Mouse (Mus musculus) cortical plate, adult 2 months (tissue): ENCODE data around the gene Pigyl. TPM values are rescaled to one million over a fixed set of nuclear protein-coding genes. Genes with fewer than 3 reads are reported as not detected.

Experiments used
- H3K27ac ChIP-seq: fragments of 200-500 bp; 2 replicates; pipeline ENCODE4 v1.5.1; 2012; ENCODE audit warnings: low read length, control low read depth, inconsistent platforms; ENCODE audit not compliant: insufficient read depth
- H3K4me1 ChIP-seq: fragments of 200-500 bp; 2 replicates; pipeline ENCODE4 v1.6.1; 2011; ENCODE audit warnings: low read length; ENCODE audit not compliant: control insufficient read depth, insufficient read depth
- H3K4me3 ChIP-seq: fragments of 200-500 bp; 2 replicates; pipeline ENCODE4 v1.5.1; 2011; ENCODE audit warnings: mild to moderate bottlenecking, low read length, control low read depth; ENCODE audit not compliant: insufficient read depth
- CTCF ChIP-seq: fragments of 200-500 bp; IDR thresholded peaks from 2 replicates; pipeline ENCODE4 v1.5.1; 2011; ENCODE audit warnings: mild to moderate bottlenecking, control low read depth, low read length; ENCODE audit not compliant: insufficient read depth; ENCODE audit errors: extremely low read depth
- POLR2A ChIP-seq: fragments of 200-500 bp; IDR thresholded peaks from 2 replicates; pipeline ENCODE4 v1.6.1; 2011; ENCODE audit warnings: mild to moderate bottlenecking, low read length, control low read depth; ENCODE audit not compliant: insufficient read depth; ENCODE audit errors: extremely low read depth
- polyA plus RNA-seq: library from polyadenylated mRNA; depleted of rRNA; stranded (reverse); fragments of >200 nt; gene quantifications from 2 replicates; pipeline ENCODE4 v1.2.3, GENCODE M21; 2012

The Pigyl gene
- polyA plus RNA-seq, 1 experiment = 97.3 TPM

DNA sequence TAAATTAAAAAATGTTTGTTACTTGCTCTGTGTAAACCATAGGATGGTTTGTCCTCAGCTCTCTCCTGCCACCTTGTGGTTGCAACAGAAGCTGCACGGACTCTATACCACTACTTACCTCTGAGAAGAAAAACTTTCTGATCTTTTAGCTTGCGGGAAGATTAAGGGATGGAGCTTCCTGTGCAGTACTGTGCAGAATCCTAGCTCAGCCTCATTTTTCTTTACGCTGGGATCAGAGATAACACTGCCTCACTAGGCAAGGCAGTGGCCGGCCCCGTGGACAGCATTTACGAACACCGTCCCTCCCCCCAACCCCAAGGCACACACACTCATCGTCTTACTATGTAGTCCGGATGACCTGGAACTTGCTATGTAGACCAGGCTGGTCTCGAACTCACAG lies 1.0 kb upstream of the Pigyl start:
- no peak overlapping the region for H3K4me3 ChIP-seq
- no peak for TF ChIP-seq POLR2A
- peak; percentile 73 for TF ChIP-seq CTCF
- peaks cover 2% of the 10 kb centered on the region; the same call in 1 of the 2 replicates for H3K4me1 ChIP-seq
- no peak overlapping the region for H3K27ac ChIP-seq

DNA sequence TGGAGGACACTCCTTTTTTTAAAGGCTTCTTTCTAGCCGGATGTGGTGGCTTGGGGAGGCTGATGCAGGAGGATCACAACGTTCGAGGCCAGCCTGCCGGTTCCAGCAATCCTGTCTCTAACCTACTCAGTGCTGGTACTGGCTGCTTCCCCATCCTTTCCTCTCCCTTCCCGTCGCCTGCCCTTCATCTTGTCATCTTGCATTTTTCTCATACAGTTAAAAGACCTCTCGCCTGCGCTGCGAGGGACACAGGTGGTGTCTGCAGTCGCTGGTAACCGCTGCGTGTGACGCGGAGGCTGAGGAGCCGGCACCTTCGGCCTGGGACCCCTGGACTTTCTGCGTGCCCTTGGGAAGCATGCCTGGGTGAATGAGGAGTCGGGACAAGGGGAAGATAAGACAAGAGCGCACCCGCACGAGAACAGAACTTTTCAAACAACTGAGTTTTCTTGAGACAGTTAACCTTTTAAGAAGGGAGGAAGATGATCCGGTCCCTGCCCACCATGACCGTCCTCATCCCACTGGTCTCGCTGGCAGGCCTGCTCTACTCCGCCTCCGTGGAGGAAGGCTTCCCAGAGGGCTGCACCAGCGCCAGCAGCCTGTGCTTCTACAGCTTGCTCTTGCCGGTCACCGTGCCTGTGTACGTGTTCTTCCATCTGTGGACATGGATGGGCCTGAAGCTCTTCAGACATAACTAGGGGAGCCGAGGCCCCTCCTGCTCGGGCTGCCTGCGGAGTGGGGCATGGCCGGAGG lies 1.0 kb downstream of the Pigyl start:
- H3K4me3 ChIP-seq = peak overlapping the region; percentile 70
- TF ChIP-seq CTCF (no peak), POLR2A (no peak)
- H3K4me1 ChIP-seq = peaks cover 2% of the 10 kb centered on the region; the same call in 1 of the 2 replicates
- H3K27ac ChIP-seq = no peak overlapping the region

DNA sequence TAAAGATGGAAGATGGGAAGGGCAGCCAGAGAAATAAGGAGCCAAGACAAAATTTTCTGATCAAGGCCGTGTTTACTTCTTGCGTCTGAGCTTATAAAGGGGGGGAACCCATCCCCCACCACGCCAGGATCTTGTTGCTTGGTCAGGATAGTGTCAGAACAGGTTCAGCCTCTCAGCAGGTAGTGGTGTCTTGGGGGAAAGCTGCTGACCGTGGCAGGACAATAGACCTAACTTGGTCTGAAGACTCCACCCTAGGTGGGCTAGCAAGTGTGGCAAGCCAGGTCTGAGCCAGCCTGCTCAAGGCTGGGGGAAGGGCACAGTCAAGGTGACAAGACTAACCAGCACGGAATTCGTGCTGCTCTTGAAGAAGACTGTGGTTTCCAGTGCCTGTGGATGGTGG lies 4.7 kb downstream of the Pigyl start:
- Histone ChIP-seq H3K4me1 (peaks cover 5% of the 10 kb centered on the region; the same call in 1 of the 2 replicates), H3K27ac (no peak overlapping the region), H3K4me3 (no peak overlapping the region)
- TF ChIP-seq POLR2A (no peak), CTCF (no peak)

DNA sequence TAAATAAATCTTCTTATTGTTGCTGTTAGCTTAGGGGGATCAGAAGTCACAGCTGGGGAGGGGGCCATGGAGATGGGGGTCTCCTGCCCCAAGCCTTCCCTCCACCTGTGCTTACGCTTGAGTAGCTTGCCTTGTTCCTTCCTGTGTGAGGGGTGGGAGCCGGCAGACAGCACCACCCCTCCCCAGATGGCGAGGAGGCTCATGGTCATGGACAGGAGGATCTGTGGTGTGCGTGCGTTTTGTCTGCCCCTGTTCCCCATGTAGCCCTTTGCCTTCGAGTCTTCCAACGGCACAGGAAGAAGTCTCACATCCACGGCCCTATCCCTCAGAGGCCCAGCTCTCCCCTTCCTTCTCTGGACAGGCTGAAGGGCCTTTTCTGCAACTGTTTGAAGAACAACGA lies 5.7 kb downstream of the Pigyl start:
- no peak overlapping the region for H3K27ac ChIP-seq
- H3K4me1 ChIP-seq = peaks cover 5% of the 10 kb centered on the region; the same call in 1 of the 2 replicates
- no peak overlapping the region for H3K4me3 ChIP-seq
- TF ChIP-seq POLR2A = no peak
- no peak for TF ChIP-seq CTCF

DNA sequence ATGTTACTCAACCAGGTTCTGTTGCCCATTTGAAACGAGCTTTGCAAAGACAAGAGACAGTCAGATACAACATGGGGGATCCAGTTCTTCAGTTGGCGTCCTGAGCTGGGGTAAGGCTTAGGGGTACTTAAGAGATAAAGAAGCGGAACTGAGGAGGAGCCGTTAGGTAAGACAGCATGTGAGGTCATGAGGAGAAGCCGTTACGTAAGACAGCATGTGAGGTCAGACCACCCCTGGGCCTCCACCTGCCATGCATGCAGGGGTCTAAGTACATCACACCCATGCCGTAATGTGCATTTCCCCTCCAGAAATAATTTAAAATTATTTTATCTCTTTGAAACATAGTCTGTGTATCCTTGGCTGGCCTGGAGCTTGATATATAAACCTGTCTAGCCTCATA lies 6.3 kb downstream of the Pigyl start:
- TF ChIP-seq CTCF (no peak), POLR2A (no peak)
- H3K4me3 ChIP-seq = no peak overlapping the region

DNA sequence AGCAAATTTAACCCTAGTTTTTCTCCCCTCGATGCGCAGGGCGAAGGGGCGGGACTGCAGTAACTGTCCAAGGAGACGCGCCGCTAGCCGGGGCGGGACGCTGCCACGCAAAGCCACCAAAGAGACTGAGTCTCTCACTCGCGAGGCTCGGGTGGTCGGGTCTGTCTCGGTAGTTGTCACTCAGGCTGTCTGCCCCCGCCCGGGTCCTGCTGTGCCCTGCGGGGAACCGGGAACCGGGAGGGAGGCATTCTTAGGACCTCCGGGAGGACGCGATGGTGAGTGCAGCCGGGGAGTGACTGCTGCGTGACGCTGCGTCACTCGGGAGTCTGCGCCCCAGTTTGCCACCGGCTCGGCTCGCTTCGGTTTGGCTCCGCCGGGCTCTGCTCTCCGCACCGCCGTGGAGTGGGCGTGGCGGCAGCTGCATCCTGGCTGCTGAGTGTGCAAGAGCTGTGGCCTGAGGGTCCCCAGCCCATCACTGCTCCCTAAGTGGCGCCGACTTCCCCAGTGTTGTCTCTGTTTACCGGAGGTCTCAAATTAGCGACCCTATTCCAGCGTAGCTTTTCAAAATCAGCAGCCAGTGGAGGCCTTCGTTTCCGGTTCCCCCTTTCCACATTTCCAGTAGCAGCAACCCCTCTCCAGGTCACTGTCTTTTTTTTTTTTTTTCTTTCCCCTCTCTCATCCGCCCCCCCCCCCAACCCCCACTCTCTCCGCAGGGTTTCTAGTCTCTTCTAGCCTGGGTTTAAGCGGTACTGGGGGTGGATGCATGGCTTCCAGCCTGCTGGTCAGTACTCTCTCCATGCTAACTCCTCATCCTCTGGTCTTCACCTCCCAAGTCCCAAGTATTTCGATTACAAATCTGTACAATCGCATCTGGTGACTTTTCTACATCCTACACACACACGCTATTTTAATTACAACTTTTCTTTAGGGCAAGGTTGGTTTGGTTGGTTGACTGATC lies 8.3 kb downstream of the Pigyl start:
- TF ChIP-seq CTCF = no peak
- peak; percentile 76 for TF ChIP-seq POLR2A
- Histone ChIP-seq H3K4me3 (peak overlapping the region; percentile 49), H3K4me1 (peaks cover 2% of the 10 kb centered on the region; the same call in 1 of the 2 replicates), H3K27ac (0 out of 2 replicates have a peak overlapping the region, but pooled peaks have one; percentile 37)

More for the DNA sequence above, 6.3 kb downstream of the Pigyl start:
- Histone ChIP-seq H3K27ac (no peak overlapping the region), H3K4me1 (peaks cover 2% of the 10 kb centered on the region; the same call in 1 of the 2 replicates)

DNA sequence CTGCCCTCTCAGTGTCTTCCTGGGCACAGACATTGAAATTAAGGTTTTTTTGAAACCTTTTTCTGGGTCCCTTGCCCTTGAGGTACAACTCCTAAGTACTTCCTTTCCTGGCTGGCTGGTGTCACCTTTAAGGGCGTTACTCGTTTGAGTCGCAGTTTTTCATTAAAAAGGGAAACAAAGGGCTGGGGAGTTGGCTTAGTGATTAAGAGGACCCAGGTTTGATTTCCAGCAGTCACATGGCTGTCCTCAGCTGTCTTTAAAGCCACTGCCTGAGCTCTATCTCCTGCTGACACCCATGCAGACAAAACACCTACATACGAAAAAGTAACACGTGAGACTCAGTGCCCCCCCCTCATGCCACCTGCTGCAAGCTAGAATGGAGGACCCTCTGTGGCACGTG lies 9.3 kb downstream of the Pigyl start:
- TF ChIP-seq CTCF (no peak), POLR2A (no peak)
- Histone ChIP-seq H3K4me1 (peaks cover 2% of the 10 kb centered on the region; the same call in 1 of the 2 replicates), H3K27ac (no peak overlapping the region), H3K4me3 (no peak overlapping the region)

DNA sequence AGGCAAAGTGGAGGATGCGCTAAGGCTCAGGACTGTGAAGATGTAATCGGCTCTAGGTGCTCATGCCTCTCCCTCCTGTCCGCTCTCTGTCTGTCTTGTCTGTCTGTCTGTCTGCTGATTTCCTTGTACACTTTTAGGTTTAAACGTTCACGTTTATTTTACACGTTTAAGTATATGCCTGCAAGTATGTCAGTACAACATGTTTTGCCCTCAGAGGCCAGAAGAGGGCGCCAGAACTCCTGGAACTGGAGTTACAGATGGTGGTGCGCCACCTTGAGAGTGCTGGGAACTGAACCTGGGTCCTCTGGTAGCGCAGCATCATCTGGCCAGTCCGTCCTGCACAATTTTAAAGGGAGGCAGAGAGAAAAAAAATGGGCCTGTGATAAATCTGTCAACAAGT lies 10.0 kb downstream of the Pigyl start:
- H3K4me1 ChIP-seq = peaks cover 2% of the 10 kb centered on the region; the same call in 1 of the 2 replicates
- no peak overlapping the region for H3K4me3 ChIP-seq
- TF ChIP-seq POLR2A = no peak
- no peak for TF ChIP-seq CTCF
- no peak overlapping the region for H3K27ac ChIP-seq

DNA sequence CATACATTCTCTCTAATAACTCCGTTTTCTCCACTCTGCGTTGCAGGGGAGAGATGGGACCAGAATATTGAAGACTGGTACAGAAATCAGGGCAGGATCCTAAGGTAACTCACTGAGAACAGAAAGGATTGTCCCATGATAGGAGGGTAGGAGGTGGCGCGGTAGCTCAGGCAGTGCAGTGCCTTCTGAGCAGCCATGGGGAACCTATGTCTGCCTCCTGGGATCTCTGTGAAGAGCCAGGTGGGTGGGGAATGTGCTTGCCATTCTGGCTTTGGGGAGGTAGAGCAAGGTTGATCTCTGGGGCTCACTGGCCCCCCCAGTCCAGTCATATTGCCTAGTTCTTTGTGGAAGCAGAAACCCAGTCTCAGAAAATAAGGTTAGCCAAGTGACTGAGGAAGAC lies 11.1 kb downstream of the Pigyl start:
- H3K27ac ChIP-seq = no peak overlapping the region
- no peak overlapping the region for H3K4me3 ChIP-seq
- TF ChIP-seq POLR2A = no peak
- TF ChIP-seq CTCF = no peak
- H3K4me1 ChIP-seq = peaks cover 2% of the 10 kb centered on the region; the same call in 1 of the 2 replicates

DNA sequence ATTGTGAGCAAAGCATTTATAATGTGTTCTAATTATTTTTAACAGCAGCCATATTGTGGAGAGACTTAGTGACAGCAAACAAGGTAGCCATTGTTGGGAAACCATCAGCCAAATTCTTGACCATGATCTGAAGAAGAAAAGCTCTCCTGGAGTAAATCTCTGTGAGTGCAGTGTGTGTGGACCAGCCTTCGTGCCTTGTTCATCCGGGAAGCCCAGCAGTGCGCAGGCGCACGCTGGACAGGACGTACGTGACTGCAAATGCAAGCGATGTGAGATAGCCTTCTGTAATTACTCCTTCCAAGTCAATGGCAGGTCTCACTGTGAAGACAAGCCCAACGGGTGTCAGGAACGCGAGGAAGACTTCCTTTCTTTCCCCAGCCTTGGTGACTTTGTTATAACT lies 12.7 kb downstream of the Pigyl start:
- Histone ChIP-seq H3K4me3 (no peak overlapping the region), H3K4me1 (peaks cover 2% of the 10 kb centered on the region; the same call in 1 of the 2 replicates), H3K27ac (no peak overlapping the region)
- TF ChIP-seq CTCF = no peak
- no peak for TF ChIP-seq POLR2A
